Mouse (Mus musculus): ENCODE measurements around the gene Rasip1.

The Rasip1 gene

DNA sequence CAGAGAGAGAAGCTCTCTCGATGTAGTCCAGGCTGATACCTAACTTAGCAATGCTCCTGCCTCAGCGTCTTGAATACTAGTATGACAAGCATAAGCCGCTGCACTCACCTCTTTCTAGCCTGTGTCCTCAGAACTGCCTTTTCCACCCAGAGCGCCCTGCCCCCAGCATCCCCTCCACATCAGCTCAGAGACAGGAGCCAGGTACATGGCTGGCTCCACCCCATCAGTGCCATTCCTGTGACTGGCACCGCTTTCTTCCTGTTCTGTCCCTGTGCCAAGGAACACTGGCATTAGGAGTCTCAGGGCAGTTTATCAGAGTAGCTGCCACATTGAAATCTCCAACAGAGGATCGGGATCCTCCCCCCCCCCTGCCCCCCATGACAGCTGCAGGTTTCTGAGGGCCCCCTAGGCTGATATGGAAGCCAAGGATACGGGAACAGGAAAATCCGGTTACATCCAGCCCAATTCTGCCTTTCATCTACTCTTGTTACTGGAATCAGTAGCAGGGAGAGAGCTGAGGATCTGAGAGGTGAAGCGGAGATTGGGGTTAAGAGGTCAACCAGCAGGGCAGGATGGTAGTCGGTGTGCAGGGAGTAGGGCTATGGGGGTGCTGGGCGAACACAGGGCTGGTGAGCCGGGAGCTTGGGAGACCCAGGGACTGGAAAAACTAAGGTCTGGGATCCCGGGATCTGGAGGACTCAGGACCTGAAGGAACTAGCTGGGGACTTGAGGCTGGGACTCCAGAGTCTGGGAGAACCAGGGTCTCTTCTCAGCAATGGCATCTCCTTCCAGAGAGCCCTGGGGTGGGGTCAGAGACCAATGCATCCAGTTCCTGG lies 38.2 kb downstream of the Rasip1 start:
- H3K4me1 ChIP-seq (replicated peaks; ENCODE audit: low read depth, low read length), result peaks cover 37% of the 10 kb centered on the region
- peaks cover 21% of the 10 kb centered on the region for H3K9me3 ChIP-seq (ENCODE audit: low read length)
- H3K36me3 ChIP-seq (ENCODE audit: insufficient read depth, low read length), result no peaks in the 10 kb centered on the region
- no peak overlapping the region for H3K4me3 ChIP-seq (replicated peaks; ENCODE audit: low read length)
- TF ChIP-seq POU5F1 (IDR thresholded peaks at IDR 0.05; ENCODE audit: borderline replicate concordance, low read length) (no peak), CTCF (conservative IDR thresholded peaks at IDR 0.05; ENCODE audit: low read length) (no peak), NANOG (IDR thresholded peaks at IDR 0.05; ENCODE audit: borderline replicate concordance, low read length) (no peak)
- 0 out of 2 replicates have a peak, but pooled peaks cover 13% of the 10 kb centered on the region for H3K27me3 ChIP-seq (ENCODE audit: insufficient read depth, low read length)

DNA sequence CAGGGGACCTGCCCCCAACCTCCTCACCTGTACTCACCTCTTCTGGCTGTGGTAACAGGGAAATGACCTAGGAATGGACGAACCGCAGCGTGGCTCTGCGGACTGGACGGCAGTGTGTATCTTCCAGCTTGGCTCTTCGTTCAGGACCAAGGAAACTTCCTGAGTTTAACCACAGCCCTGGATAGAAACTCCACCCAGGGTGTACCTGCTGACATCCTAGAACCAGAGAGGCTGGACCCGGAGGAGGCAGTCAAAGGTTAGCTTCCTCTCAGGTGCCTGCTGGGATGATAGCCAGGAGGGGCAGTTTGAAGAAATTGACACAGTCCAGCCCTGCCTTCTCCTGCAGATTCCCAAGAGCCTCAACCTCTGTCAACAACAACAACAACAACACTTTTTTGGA lies 38.9 kb downstream of the Rasip1 start, which contains the start of gene Fut2:
Fut2 (minus strand) TSS at position 234 of the 400 bp plus-strand sequence.
- Histone ChIP-seq H3K27me3 (ENCODE audit: insufficient read depth, low read length) (0 out of 2 replicates have a peak, but pooled peaks cover 13% of the 10 kb centered on the region), H3K4me3 (replicated peaks; ENCODE audit: low read length) (no peak within 1 kb of the TSS), H3K4me1 (replicated peaks; ENCODE audit: low read depth, low read length) (peaks cover 37% of the 10 kb centered on the region), H3K36me3 (ENCODE audit: insufficient read depth, low read length) (no peaks in the 10 kb centered on the region), H3K9me3 (ENCODE audit: low read length) (peaks cover 15% of the 10 kb centered on the region)
- TF ChIP-seq CTCF (conservative IDR thresholded peaks at IDR 0.05; ENCODE audit: low read length) (no peak), POU5F1 (IDR thresholded peaks at IDR 0.05; ENCODE audit: borderline replicate concordance, low read length) (no peak), NANOG (IDR thresholded peaks at IDR 0.05; ENCODE audit: borderline replicate concordance, low read length) (no peak)

DNA sequence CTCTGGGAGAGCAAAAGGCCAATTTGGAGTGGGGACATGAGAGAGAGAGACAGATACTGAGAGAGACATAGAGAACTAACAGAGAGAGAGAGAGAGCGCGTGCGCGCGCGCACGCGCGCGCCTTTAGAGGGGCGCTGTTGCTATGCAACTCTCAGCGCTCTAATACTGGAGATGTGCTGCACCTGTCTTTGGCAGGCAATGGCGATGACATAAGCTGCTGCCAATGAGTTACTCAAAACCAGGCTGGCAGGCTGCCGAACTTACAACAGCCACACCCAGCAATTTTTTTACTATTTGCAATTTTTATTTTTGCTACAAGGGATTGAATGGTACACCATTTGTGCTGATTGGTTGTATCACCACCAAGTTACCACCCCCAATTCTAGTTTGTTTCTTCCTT lies 40.5 kb downstream of the Rasip1 start:
- Histone ChIP-seq H3K36me3 (ENCODE audit: insufficient read depth, low read length) (no peaks in the 10 kb centered on the region), H3K9me3 (ENCODE audit: low read length) (peaks cover 13% of the 10 kb centered on the region), H3K27me3 (ENCODE audit: insufficient read depth, low read length) (peaks cover 13% of the 10 kb centered on the region; the same call in 1 of the 2 replicates), H3K4me1 (replicated peaks; ENCODE audit: low read depth, low read length) (peaks cover 37% of the 10 kb centered on the region), H3K4me3 (replicated peaks; ENCODE audit: low read length) (no peak overlapping the region)
- no peak for TF ChIP-seq NANOG (IDR thresholded peaks at IDR 0.05; ENCODE audit: borderline replicate concordance, low read length)
- TF ChIP-seq CTCF (conservative IDR thresholded peaks at IDR 0.05; ENCODE audit: low read length), result no peak
- TF ChIP-seq POU5F1 (IDR thresholded peaks at IDR 0.05; ENCODE audit: borderline replicate concordance, low read length), result no peak

DNA sequence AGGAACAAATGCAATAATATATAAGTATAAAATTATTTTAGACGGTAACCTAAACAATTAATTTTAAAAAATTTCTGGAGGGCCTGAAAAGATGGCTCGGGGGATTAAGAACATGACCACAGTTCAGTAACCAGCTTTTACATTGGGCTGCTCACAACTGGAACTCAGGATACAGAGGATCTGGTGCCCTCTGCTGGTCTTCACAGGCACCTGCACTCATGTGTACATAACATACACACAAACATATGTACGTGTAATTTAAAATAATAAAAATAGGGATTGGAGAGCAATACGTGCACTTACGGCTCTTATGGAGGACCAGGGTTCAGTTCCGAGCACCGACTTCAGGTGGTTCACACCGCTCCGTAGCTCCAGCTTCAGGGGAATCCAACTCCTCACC lies 41.6 kb downstream of the Rasip1 start:
- no peak for TF ChIP-seq POU5F1 (IDR thresholded peaks at IDR 0.05; ENCODE audit: borderline replicate concordance, low read length)
- TF ChIP-seq NANOG (IDR thresholded peaks at IDR 0.05; ENCODE audit: borderline replicate concordance, low read length), result no peak
- peak; percentile 54 for TF ChIP-seq CTCF (conservative IDR thresholded peaks at IDR 0.05; ENCODE audit: low read length)
- peaks cover 27% of the 10 kb centered on the region for H3K4me1 ChIP-seq (replicated peaks; ENCODE audit: low read depth, low read length)
- H3K27me3 ChIP-seq (ENCODE audit: insufficient read depth, low read length), result peaks cover 16% of the 10 kb centered on the region; the same call in 1 of the 2 replicates
- peaks cover 13% of the 10 kb centered on the region for H3K9me3 ChIP-seq (ENCODE audit: low read length)
- no peaks in the 10 kb centered on the region for H3K36me3 ChIP-seq (ENCODE audit: insufficient read depth, low read length)
- no peak overlapping the region for H3K4me3 ChIP-seq (replicated peaks; ENCODE audit: low read length)

DNA sequence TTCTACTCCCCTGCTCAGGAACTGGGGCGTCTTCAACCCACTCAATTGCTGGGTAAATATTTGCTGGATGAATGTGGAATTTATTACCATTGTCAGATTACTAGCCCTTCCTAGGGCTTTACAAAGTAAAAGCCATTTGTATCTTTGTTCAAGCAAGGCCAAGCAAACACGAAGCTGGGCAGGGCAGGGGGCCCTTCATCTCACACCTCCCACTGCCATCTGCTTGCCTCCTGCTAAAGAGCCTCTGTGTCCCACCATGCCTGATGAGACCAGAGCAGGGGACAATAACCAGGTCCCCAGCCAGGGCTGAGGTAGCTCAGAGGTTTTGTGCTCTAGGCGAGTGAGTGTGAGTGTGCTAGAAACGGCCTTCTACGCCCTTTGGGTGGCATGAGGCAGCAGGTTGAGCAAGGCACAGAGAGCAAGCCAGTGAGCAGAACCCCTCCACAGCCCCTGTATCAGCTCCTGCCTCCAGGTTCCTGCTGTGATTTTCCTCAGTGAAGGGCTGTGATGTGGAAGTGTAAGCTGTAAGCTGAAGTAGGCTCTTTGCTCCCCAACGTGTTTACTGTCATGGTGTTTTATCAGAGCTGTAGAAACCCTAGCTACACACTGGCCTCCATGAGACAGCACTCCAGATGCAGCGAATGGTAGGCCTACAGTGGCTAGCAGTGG lies 50.5 kb downstream of the Rasip1 start:
- Histone ChIP-seq H3K27me3 (ENCODE audit: insufficient read depth, low read length) (peaks cover 33% of the 10 kb centered on the region), H3K36me3 (ENCODE audit: insufficient read depth, low read length) (no peaks in the 10 kb centered on the region; the same call in 1 of the 2 replicates), H3K4me3 (replicated peaks; ENCODE audit: low read length) (no peak overlapping the region), H3K9me3 (ENCODE audit: low read length) (no peaks in the 10 kb centered on the region), H3K4me1 (replicated peaks; ENCODE audit: low read depth, low read length) (peaks cover 16% of the 10 kb centered on the region)
- TF ChIP-seq NANOG (IDR thresholded peaks at IDR 0.05; ENCODE audit: borderline replicate concordance, low read length) (no peak), POU5F1 (IDR thresholded peaks at IDR 0.05; ENCODE audit: borderline replicate concordance, low read length) (no peak), CTCF (conservative IDR thresholded peaks at IDR 0.05; ENCODE audit: low read length) (no peak)

DNA sequence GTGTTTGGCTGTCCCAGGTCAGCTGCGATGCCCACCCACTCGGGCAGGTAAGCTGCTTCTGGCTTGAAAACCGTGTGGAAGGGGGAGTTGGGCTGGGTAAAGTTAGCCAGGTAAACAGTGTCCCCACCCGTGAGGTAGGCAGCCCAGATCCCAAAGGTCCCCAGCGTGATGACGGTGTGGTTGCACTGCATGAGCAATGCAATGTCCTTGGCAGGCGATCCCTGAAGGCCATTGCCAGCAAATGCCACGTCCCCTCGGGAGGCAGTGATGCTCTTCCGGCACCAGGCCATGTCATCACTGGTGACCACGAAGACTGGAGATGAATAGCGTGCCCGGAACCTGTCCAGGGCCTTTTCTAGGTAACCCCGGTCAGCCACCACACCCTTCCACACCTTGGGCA lies 51.2 kb downstream of the Rasip1 start:
- H3K4me3 ChIP-seq (replicated peaks; ENCODE audit: low read length), result no peak overlapping the region
- H3K4me1 ChIP-seq (replicated peaks; ENCODE audit: low read depth, low read length), result peaks cover 23% of the 10 kb centered on the region
- TF ChIP-seq CTCF (conservative IDR thresholded peaks at IDR 0.05; ENCODE audit: low read length) (no peak), POU5F1 (IDR thresholded peaks at IDR 0.05; ENCODE audit: borderline replicate concordance, low read length) (no peak), NANOG (IDR thresholded peaks at IDR 0.05; ENCODE audit: borderline replicate concordance, low read length) (no peak)
- no peaks in the 10 kb centered on the region for H3K9me3 ChIP-seq (ENCODE audit: low read length)
- no peaks in the 10 kb centered on the region; the same call in 1 of the 2 replicates for H3K36me3 ChIP-seq (ENCODE audit: insufficient read depth, low read length)
- peaks cover 27% of the 10 kb centered on the region for H3K27me3 ChIP-seq (ENCODE audit: insufficient read depth, low read length)

DNA sequence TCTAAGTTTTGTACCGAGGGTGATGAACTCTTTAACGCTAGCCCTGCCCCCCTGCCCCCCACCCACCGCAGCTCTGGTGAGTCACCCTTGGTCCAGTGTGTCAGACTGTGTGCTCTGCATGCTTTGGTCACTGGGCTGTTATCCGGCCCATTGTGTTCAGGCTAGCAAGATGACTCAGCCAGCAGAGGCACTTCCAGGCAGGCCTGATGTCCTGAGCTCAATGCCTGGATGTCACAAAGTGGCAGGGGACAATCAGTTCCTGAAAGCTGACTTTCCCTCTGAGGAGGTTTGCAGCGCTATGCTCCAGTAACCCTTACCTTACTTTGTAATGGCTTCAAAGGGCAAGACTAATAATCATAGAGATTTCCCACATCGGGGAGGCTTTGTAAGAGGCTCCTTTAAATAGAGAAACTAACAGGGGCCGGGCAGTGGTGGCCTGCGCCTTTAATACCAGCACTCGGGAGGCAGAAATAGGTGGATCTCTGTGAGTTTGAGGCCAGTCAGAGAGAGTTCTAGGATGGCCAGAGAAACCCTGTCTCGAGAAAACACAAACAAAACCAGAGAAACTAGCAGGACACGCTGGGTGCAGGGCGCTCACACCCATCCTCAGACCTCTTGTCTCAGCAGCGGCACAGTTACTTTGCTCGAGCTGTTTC lies 52.8 kb downstream of the Rasip1 start:
- Histone ChIP-seq H3K4me1 (replicated peaks; ENCODE audit: low read depth, low read length) (peaks cover 39% of the 10 kb centered on the region), H3K27me3 (ENCODE audit: insufficient read depth, low read length) (peaks cover 22% of the 10 kb centered on the region), H3K4me3 (replicated peaks; ENCODE audit: low read length) (no peak overlapping the region), H3K9me3 (ENCODE audit: low read length) (no peaks in the 10 kb centered on the region), H3K36me3 (ENCODE audit: insufficient read depth, low read length) (no peaks in the 10 kb centered on the region; the same call in 1 of the 2 replicates)
- TF ChIP-seq NANOG (IDR thresholded peaks at IDR 0.05; ENCODE audit: borderline replicate concordance, low read length), result no peak
- no peak for TF ChIP-seq CTCF (conservative IDR thresholded peaks at IDR 0.05; ENCODE audit: low read length)
- TF ChIP-seq POU5F1 (IDR thresholded peaks at IDR 0.05; ENCODE audit: borderline replicate concordance, low read length), result no peak

Measured in E14TG2a.4 (cell line).